Mouse (Mus musculus) intestine, postnatal 0 days (tissue): ENCODE results near the gene Olfr183. TPM values are rescaled to one million over a fixed set of nuclear protein-coding genes. Genes with fewer than 3 reads are reported as not detected.

ENCODE experiments used
- ATAC-seq: fragments of 200-750 bp; cut with Nextera tagmentation; 2 replicates; pipeline ENCODE4 v1.8.0; 2017; ENCODE audit warnings: mild to moderate bottlenecking, moderate TSS enrichment, moderate library complexity
- H3K27ac ChIP-seq: fragments of 300-500 bp; sonication (generic); 2 replicates; pipeline ENCODE4 v1.5.1; 2014; ENCODE audit warnings: mild to moderate bottlenecking, low read depth, low read length, moderate library complexity
- H3K27me3 ChIP-seq: fragments of 300-500 bp; sonication (generic); replicated peaks from 2 replicates; pipeline ENCODE4 v1.6.1; 2014; ENCODE audit warnings: low read length, mixed read lengths; ENCODE audit not compliant: control insufficient read depth, insufficient read depth
- H3K36me3 ChIP-seq: fragments of 300-500 bp; sonication (generic); 2 replicates; pipeline ENCODE4 v1.6.1; 2014; ENCODE audit warnings: mild to moderate bottlenecking, moderate library complexity; ENCODE audit not compliant: control insufficient read depth, insufficient read depth
- H3K4me1 ChIP-seq: fragments of 300-500 bp; sonication (generic); replicated peaks from 2 replicates; pipeline ENCODE4 v1.6.1; 2014; ENCODE audit warnings: antibody characterized with exemption, low read length, mixed read lengths; ENCODE audit not compliant: control insufficient read depth, insufficient read depth
- H3K4me2 ChIP-seq: fragments of 300-500 bp; sonication (generic); replicated peaks from 2 replicates; pipeline ENCODE4 v1.6.1; 2014; ENCODE audit warnings: low read depth, mild to moderate bottlenecking, moderate library complexity
- H3K4me3 ChIP-seq: fragments of 300-500 bp; sonication (generic); 2 replicates; pipeline ENCODE4 v1.5.1; 2014; ENCODE audit warnings: low read depth, low read length
- H3K9ac ChIP-seq: fragments of 300-500 bp; sonication (generic); 2 replicates; pipeline ENCODE4 v1.6.1; 2014; ENCODE audit warnings: mild to moderate bottlenecking, low read depth, low read length
- H3K9me3 ChIP-seq: fragments of 300-500 bp; sonication (generic); 2 replicates; pipeline ENCODE4 v1.6.1; 2016; ENCODE audit warnings: mixed run types; ENCODE audit not compliant: control insufficient read depth
- CTCF ChIP-seq: sonication (generic); IDR thresholded peaks from 2 replicates; pipeline ENCODE4 v1.5.1; 2016; ENCODE audit warnings: low read depth, mild to moderate bottlenecking, control low read depth, antibody characterized with exemption, moderate library complexity
- WGBS: fragments of 180-500 bp; shearing (Covaris S2); extraction: QIAGEN DNeasy Blood & Tissue Kit; methylation state at CpG from one replicate; pipeline ENCODE4 v1.1.7; 2014; 5-methylcytosine and 5-hydroxymethylcytosine counted together
- polyA plus RNA-seq: library from polyadenylated mRNA; unstranded; fragments of >200 nt; fragmentation: Nextera tagmentation; extraction: Ambion mirVana; gene quantifications from 2 replicates; pipeline ENCODE4 v1.2.1, GENCODE M21; 2015

The Olfr183 gene
- not detected in 2 replicates for polyA plus RNA-seq

DNA sequence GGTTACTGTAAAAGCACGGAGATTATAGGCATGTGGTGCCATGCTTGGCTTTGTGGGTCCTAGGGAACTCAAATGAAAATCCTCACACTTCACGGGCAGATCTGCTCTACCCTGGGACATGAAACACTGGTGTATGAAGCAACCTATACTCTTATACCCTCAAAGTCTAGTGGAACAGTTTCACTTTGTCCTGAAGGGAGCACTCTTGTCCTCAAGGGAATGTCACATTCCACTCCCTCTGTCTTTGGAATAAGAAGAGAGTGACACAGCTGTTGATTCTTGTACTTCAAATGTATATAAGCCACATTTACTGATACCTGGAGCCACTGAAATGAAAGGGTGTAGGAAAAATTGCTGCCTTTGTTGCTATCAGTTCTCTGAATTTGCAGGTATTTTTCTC is at the start of gene Olfr183:
TSS of gene Olfr183 (plus strand) at position 301 of the 400 bp plus-strand sequence.
- no peaks in the 10 kb centered on the region for H3K4me1 ChIP-seq
- no peak for TF ChIP-seq CTCF
- no peak within 1 kb of the TSS for H3K27ac ChIP-seq
- no peak within 1 kb of the TSS for H3K4me2 ChIP-seq
- H3K9me3 ChIP-seq, result no peaks in the 10 kb centered on the region
- no peaks in the 10 kb centered on the region for H3K27me3 ChIP-seq
- no peak within 1 kb of the TSS for H3K9ac ChIP-seq
- ATAC-seq, result no peak
- 72% methylated on average over 2 of the region's 2 CpGs for WGBS
- H3K4me3 ChIP-seq, result no peak within 1 kb of the TSS
- no peaks in the 10 kb centered on the region for H3K36me3 ChIP-seq

DNA sequence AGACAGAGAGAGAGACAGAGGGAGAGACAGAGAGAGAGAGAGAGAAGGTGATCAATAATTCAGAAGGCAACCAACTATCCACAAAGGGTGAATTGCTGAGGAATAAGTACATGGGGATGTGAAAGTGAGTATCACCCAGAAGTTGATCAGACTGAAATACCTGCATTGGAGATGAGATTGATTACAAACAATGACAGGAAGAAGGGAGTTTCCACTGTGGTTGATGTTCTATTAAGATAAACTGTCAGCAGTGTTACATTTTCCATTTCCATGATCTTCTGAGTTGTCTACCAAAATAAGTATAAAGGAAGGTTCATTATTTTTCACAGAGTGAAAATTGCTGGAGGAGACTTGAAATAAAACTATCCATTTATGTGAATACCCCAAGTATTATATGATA is 12.0 kb downstream of the Olfr183 start:
- no peaks in the 10 kb centered on the region for H3K36me3 ChIP-seq
- H3K9me3 ChIP-seq, result no peaks in the 10 kb centered on the region
- no peaks in the 10 kb centered on the region for H3K27me3 ChIP-seq
- TF ChIP-seq CTCF, result no peak
- H3K4me1 ChIP-seq, result no peaks in the 10 kb centered on the region
- no peak overlapping the region for H3K4me2 ChIP-seq
- no peak for ATAC-seq
- no peak overlapping the region for H3K4me3 ChIP-seq
- H3K9ac ChIP-seq, result no peak overlapping the region
- no peak overlapping the region for H3K27ac ChIP-seq

DNA sequence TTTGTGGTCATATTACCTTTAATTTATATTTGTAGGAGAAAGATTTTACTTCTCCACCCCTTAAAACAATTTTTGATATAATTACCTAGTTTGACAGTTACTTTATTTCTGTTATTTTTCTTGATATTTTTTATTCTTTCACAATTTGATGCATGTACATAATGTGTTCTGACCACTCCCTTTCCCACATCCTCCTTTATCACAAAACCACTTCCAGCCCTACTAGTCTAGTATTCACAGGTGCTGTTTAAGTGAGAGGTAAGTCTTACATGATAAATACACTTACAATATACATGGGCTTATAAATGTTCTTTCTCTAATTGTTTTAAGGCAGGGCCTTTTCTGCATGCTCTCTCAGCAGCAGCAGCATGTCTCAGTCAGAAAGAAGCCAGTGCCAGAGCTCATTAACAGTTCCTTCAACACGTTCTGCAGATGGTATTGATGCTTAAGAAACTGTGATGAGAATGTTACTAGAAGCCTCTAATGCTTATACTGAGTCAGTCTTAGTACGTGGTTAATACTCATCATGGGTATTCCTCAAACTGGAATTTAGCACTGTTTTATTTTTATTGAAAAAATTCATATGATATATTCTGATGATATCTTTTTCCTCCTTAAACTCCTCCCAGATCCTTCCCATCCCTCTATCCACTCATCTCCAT is 18.3 kb downstream of the Olfr183 start:
- 76% methylated on average over 2 of the region's 2 CpGs for WGBS
- ATAC-seq, result no peak
- TF ChIP-seq CTCF, result no peak
- Histone ChIP-seq H3K9ac (no peak overlapping the region), H3K27me3 (no peaks in the 10 kb centered on the region), H3K36me3 (no peaks in the 10 kb centered on the region), H3K4me2 (no peak overlapping the region), H3K27ac (no peak overlapping the region), H3K4me3 (no peak overlapping the region), H3K9me3 (no peaks in the 10 kb centered on the region), H3K4me1 (no peaks in the 10 kb centered on the region)

DNA sequence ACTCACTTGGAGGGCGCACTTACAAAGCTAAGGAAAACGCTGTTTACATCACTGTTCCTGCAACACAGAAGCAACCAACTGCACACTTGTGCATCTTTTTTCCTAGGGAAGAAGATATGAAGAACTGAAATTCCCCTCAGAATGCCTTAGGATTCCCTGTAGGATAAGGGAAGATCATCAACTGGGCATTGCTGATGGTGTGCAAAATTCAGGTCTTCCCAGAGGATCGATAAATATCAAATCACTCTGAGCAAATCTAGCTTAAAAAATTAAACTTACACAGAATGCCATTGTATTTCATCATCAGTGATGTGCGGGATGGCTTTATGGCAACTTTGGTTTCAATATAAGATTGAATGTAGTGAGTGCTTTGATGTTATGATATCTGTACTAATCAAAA is 35.0 kb downstream of the Olfr183 start, which contains the start of gene Olfr186:
TSS of gene Olfr186 (minus strand) at position 101 of the 400 bp plus-strand sequence.
- no peaks in the 10 kb centered on the region for H3K9me3 ChIP-seq
- no peaks in the 10 kb centered on the region for H3K36me3 ChIP-seq
- WGBS, result 92% methylated on average over 4 of the region's 4 CpGs
- H3K9ac ChIP-seq, result no peak within 1 kb of the TSS
- no peaks in the 10 kb centered on the region for H3K4me1 ChIP-seq
- TF ChIP-seq CTCF, result no peak
- no peak within 1 kb of the TSS for H3K4me3 ChIP-seq
- H3K4me2 ChIP-seq, result no peak within 1 kb of the TSS
- no peak within 1 kb of the TSS for H3K27ac ChIP-seq
- H3K27me3 ChIP-seq, result no peaks in the 10 kb centered on the region
- no peak for ATAC-seq

DNA sequence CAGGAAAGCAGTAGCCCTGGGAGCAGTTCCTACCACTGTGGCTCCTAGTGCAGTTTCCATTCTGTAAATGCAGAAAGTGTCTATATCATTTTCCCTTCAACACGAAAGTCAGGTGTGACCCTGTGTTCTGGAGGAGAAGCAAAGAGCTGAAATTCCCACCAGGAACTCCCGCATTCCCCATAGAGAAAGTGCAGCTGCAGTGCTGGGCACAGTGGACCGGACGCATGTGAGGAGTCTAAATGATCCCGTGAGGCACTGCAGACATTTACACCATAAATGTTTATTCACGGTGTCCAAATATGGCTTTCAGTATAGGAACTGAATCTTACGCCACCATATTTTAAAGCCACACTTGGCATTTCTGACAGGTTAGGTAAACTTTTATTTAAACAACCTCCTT is 44.6 kb downstream of the Olfr183 start, which contains the start of gene Olfr187:
TSS of gene Olfr187 (minus strand) at position 58 of the 400 bp plus-strand sequence.
- Histone ChIP-seq H3K4me1 (no peaks in the 10 kb centered on the region), H3K4me2 (no peak within 1 kb of the TSS), H3K9ac (no peak within 1 kb of the TSS), H3K36me3 (no peaks in the 10 kb centered on the region), H3K9me3 (no peaks in the 10 kb centered on the region), H3K27ac (no peak within 1 kb of the TSS), H3K4me3 (no peak within 1 kb of the TSS), H3K27me3 (no peaks in the 10 kb centered on the region)
- no peak for ATAC-seq
- 61% methylated on average over 7 of the region's 7 CpGs for WGBS
- TF ChIP-seq CTCF, result no peak

DNA sequence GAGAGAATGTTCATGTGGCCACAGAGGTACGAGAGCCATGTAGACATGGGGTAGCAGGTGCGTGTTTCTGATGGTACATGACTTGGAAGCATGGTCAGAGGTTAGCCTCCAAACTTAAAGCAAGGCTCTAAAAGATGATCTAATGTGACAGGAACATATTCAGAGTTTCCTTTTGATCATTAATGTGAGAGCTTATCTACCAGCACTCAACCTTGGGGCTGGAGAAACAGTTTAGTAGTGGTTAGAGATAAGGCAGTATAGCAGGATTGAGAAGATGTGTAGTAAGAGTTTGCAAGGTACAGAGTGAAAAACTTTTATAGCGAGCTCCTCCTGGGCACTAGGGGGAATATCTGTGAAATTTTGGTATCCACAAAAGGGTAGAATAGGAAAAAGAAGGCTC is 50.7 kb downstream of the Olfr183 start:
- WGBS, result 79% methylated on average over 3 of the region's 3 CpGs
- no peak for ATAC-seq
- H3K4me1 ChIP-seq, result no peaks in the 10 kb centered on the region

More for the DNA sequence above, 50.7 kb downstream of the Olfr183 start:
- Histone ChIP-seq H3K36me3 (no peaks in the 10 kb centered on the region), H3K27ac (no peak overlapping the region), H3K4me3 (no peak overlapping the region), H3K4me2 (no peak overlapping the region), H3K27me3 (no peaks in the 10 kb centered on the region), H3K9me3 (no peaks in the 10 kb centered on the region), H3K9ac (no peak overlapping the region)
- TF ChIP-seq CTCF, result no peak
